Mouse (Mus musculus) brain, embryonic 14.5 days (tissue): Measurements from ENCODE around the gene Pik3c2a.
A peak's percentile ranks its signal among the peaks of the same experiment; 100 is the strongest.

Experiments
- CTCF ChIP-seq: fragments of 200-500 bp; IDR thresholded peaks from 2 replicates; pipeline ENCODE4 v1.5.1; 2012; ENCODE audit warnings: inconsistent platforms, mild to moderate bottlenecking, moderate library complexity, borderline replicate concordance; ENCODE audit not compliant: insufficient read depth, insufficient read length; ENCODE audit errors: extremely low read depth
- POLR2A ChIP-seq: fragments of 200-500 bp; IDR thresholded peaks from 2 replicates; pipeline ENCODE4 v1.6.1; 2012; ENCODE audit warnings: mild to moderate bottlenecking, inconsistent platforms, borderline replicate concordance; ENCODE audit not compliant: poor library complexity, insufficient read depth, insufficient read length, severe bottlenecking; ENCODE audit errors: extremely low read depth

DNA sequence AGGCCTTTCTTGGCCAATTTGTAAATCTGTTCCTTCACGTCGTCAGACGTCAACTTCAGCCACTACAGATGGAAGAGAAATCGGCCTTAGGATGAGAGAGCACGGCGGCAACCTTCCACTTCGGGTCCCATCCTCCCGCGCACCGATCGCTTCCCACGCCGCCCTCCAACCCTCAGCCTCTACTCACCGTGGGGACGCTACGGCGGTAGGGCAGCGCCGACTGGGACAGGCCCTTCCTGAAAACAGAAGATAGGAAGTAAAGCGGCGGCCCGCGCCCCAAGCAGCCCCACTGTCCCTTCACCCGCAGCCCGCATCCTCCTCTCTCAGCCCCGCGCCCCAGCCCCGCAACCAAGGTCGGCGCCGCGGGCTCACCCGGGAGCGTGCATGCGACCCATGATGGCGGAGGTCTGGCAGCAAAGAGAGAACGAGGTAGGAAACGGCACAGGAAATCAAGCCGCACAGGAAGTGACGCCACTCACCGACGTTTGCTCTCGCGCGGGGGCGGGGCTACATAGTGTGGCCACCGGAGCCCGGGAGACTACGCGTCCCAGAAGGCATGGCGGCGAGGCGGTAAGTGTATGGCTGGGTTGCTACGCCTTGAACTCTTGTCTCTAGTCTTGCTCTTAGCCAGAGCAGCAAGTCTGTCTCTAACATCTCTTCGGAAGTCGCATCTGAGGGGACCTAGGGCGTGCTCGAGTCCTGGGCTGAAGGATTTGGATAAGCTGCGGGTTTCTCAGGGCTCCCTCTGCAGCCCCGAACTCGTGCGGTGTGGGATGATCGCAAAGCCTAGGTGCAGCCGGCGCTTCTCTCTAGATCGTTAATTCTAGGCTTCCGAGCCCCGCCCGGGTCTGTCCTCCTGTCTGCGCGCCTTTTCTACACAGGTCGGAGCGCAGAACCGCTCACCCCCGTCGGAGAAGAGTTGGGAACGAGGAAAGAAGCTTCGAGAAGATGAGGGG lies 109.3 kb downstream of the Pik3c2a start, which contains the start of gene Rps13:
- no peak for TF ChIP-seq CTCF
- TF ChIP-seq POLR2A = peak; percentile 71
